Mouse (Mus musculus): ENCODE results near the gene Hscb. TPM values are rescaled to one million over a fixed set of nuclear protein-coding genes. Genes with fewer than 3 reads are reported as not detected.

The Hscb gene
- total and polyA plus RNA-seq, 2 experiments from 2014 or later = 23.6 to 42.1 TPM

DNA sequence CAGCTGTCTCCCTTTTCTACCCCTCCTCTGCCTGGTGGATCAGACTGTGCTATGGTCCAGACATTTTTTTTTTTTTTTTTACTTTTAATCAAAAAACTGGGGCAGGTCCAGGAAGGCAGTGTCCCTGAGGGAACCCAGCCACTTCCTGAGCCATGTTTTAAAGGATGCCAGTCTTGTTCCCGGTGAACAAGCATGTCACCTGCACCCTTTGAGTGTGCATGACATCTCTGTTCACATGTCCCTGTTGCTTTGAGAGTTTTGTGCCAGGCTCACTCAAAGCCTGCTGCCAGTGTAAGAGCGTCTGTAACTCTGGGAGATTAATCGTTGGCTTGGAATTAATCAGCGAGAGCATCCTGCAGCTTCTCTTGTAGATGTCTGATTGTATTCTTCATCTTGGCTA is 28.9 kb upstream of the Hscb start:
- H3K4me2 ChIP-seq (ENCODE audit: low read depth, low read length) = no peak overlapping the region
- peak overlapping the region; percentile 38; the same call in 1 of the 2 replicates for H3K27ac ChIP-seq (ENCODE audit: low read depth)
- 0 out of 2 replicates have a peak, but pooled peaks have one; percentile 47 for ATAC-seq (ENCODE audit: insufficient read depth, low read depth)
- peaks cover 10% of the 10 kb centered on the region for H3K36me3 ChIP-seq (replicated peaks; ENCODE audit: control insufficient read depth, insufficient read depth, low read length)
- 53% methylated on average over 4 of the region's 4 CpGs for WGBS
- H3K4me3 ChIP-seq (ENCODE audit: low read depth, low read length) = no peak overlapping the region
- no peaks in the 10 kb centered on the region for H3K9me3 ChIP-seq (replicated peaks; ENCODE audit: control insufficient read depth, low read length)
- no peaks in the 10 kb centered on the region for H3K27me3 ChIP-seq (ENCODE audit: control insufficient read depth, insufficient read depth, low read length)
- DNase-seq (ENCODE audit: low spot score) = no peak
- no peak overlapping the region for H3K9ac ChIP-seq (replicated peaks; ENCODE audit: low read depth, low read length)
- TF ChIP-seq CTCF (IDR thresholded peaks at IDR 0.05; ENCODE audit: low read depth) = no peak
- no peaks in the 10 kb centered on the region for H3K4me1 ChIP-seq (ENCODE audit: control insufficient read depth, insufficient read depth)

- H3K9ac ChIP-seq (replicated peaks; ENCODE audit: low read depth, low read length) = no peak overlapping the region
- no peaks in the 10 kb centered on the region; the same call in 1 of the 2 replicates for H3K36me3 ChIP-seq (replicated peaks; ENCODE audit: control insufficient read depth, insufficient read depth, low read length)
- H3K9me3 ChIP-seq (replicated peaks; ENCODE audit: control insufficient read depth, low read length) = no peaks in the 10 kb centered on the region
- ATAC-seq (ENCODE audit: insufficient read depth, low read depth) (no peak), DNase-seq (ENCODE audit: low spot score) (no peak)
- H3K4me2 ChIP-seq (ENCODE audit: low read depth, low read length) = no peak overlapping the region
- 72% methylated on average over 5 of the region's 5 CpGs for WGBS
- H3K27me3 ChIP-seq (ENCODE audit: control insufficient read depth, insufficient read depth, low read length) = no peaks in the 10 kb centered on the region
- H3K4me3 ChIP-seq (ENCODE audit: low read depth, low read length) = no peak overlapping the region
- peaks cover 15% of the 10 kb centered on the region for H3K4me1 ChIP-seq (ENCODE audit: control insufficient read depth, insufficient read depth)
- H3K27ac ChIP-seq (ENCODE audit: low read depth) = peak overlapping the region; percentile 84
- no peak for TF ChIP-seq CTCF (IDR thresholded peaks at IDR 0.05; ENCODE audit: low read depth)
- no peak for TF ChIP-seq EP300 (IDR thresholded peaks at IDR 0.05; ENCODE audit: low read depth)
These were observed 20.9 kb upstream of the Hscb start for GRCm38 (mm10) chr5:110860445-110860844.

DNA sequence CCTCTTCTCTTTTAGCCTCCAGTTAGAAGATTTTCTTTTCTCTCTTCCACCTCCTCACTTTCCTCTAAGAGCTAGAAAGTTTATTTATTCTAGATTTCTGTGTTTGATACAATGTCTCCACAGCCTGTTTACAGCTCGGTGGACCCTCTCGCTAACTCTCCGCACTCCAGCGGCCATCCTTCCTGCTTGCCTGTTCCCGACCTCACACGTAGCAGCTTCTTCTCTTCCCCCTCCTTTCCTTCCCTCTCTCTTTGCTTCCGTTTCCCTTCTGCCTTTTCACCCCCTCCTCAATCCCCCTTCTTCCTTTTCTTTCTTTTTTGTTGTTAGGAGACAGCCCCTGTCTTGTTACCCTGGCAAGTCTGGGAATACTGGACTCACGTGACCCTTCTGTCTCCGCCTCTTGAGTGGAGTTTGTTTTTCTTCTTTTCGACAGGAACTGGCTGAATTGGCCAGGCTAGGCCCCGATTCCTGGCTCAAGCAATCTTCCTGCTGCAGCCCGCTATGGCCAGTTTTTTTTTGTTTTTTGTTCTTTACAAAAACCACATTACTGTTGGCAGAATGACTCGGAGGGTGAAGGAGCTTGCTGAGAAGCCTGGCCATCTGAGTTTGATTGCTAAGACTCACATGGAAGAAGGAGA is 19.6 kb upstream of the Hscb start:
- TF ChIP-seq EP300 (IDR thresholded peaks at IDR 0.05; ENCODE audit: low read depth) = no peak
- TF ChIP-seq CTCF (IDR thresholded peaks at IDR 0.05; ENCODE audit: low read depth) = no peak
- H3K4me1 ChIP-seq (ENCODE audit: control insufficient read depth, insufficient read depth) = peaks cover 15% of the 10 kb centered on the region
- peak overlapping the region; percentile 20; the same call in 1 of the 2 replicates for H3K4me3 ChIP-seq (ENCODE audit: low read depth, low read length)
- H3K9ac ChIP-seq (replicated peaks; ENCODE audit: low read depth, low read length) = 0 out of 2 replicates have a peak overlapping the region, but pooled peaks have one; percentile 7
- H3K4me2 ChIP-seq (ENCODE audit: low read depth, low read length) = peak overlapping the region; percentile 38
- no peaks in the 10 kb centered on the region for H3K9me3 ChIP-seq (replicated peaks; ENCODE audit: control insufficient read depth, low read length)
- no peaks in the 10 kb centered on the region; the same call in 1 of the 2 replicates for H3K36me3 ChIP-seq (replicated peaks; ENCODE audit: control insufficient read depth, insufficient read depth, low read length)
- H3K27ac ChIP-seq (ENCODE audit: low read depth) = peak overlapping the region; percentile 84
- H3K27me3 ChIP-seq (ENCODE audit: control insufficient read depth, insufficient read depth, low read length) = no peaks in the 10 kb centered on the region
- ATAC-seq (ENCODE audit: insufficient read depth, low read depth) (peak; percentile 70), DNase-seq (ENCODE audit: low spot score) (peak; percentile 56)
- WGBS = 37% methylated on average over 13 of the region's 13 CpGs

DNA sequence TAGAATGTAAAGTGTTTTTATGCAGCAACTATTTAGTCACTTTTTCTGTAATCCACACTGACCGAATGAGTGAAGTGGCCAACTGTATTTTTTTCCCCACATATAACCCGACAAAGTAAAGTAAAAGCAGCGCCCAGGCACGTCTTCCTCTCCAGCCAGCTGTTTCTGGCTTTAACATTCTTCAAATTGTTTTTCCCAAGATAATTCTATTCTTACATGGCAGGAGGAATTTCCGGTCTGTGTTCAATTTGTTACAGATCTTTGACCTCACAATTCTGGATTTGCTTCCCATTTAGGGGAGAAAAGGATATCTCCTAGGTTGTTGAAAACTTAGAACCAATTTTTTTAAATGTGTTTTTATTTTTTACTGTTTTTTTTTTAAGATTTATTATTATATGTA is 17.5 kb upstream of the Hscb start:
- ATAC-seq (ENCODE audit: insufficient read depth, low read depth) (peak; percentile 39; the same call in 1 of the 2 replicates), DNase-seq (ENCODE audit: low spot score) (peak; percentile 68)
- peak overlapping the region; percentile 70 for H3K27ac ChIP-seq (ENCODE audit: low read depth)
- H3K9me3 ChIP-seq (replicated peaks; ENCODE audit: control insufficient read depth, low read length) = no peaks in the 10 kb centered on the region
- no peaks in the 10 kb centered on the region for H3K27me3 ChIP-seq (ENCODE audit: control insufficient read depth, insufficient read depth, low read length)
- H3K4me2 ChIP-seq (ENCODE audit: low read depth, low read length) = no peak overlapping the region
- peaks cover 4% of the 10 kb centered on the region; the same call in 1 of the 2 replicates for H3K36me3 ChIP-seq (replicated peaks; ENCODE audit: control insufficient read depth, insufficient read depth, low read length)
- no peak overlapping the region for H3K4me3 ChIP-seq (ENCODE audit: low read depth, low read length)
- 6% methylated on average over 5 of the region's 5 CpGs for WGBS
- TF ChIP-seq EP300 (IDR thresholded peaks at IDR 0.05; ENCODE audit: low read depth) (no peak), CTCF (IDR thresholded peaks at IDR 0.05; ENCODE audit: low read depth) (no peak)
- no peak overlapping the region for H3K9ac ChIP-seq (replicated peaks; ENCODE audit: low read depth, low read length)
- peaks cover 15% of the 10 kb centered on the region for H3K4me1 ChIP-seq (ENCODE audit: control insufficient read depth, insufficient read depth)

GRCm38 (mm10) chr5:110852990-110853389 is 13.4 kb upstream of the Hscb start:
- WGBS = 79% methylated on average over 1 of the region's 1 CpGs
- no peaks in the 10 kb centered on the region for H3K9me3 ChIP-seq (replicated peaks; ENCODE audit: control insufficient read depth, low read length)
- DNase-seq (ENCODE audit: low spot score) = no peak
- no peaks in the 10 kb centered on the region for H3K27me3 ChIP-seq (ENCODE audit: control insufficient read depth, insufficient read depth, low read length)
- ATAC-seq (ENCODE audit: insufficient read depth, low read depth) = no peak
- no peak overlapping the region for H3K9ac ChIP-seq (replicated peaks; ENCODE audit: low read depth, low read length)
- H3K4me1 ChIP-seq (ENCODE audit: control insufficient read depth, insufficient read depth) = peaks cover 10% of the 10 kb centered on the region
- no peak overlapping the region for H3K27ac ChIP-seq (ENCODE audit: low read depth)
- peaks cover 29% of the 10 kb centered on the region for H3K36me3 ChIP-seq (replicated peaks; ENCODE audit: control insufficient read depth, insufficient read depth, low read length)
- TF ChIP-seq EP300 (IDR thresholded peaks at IDR 0.05; ENCODE audit: low read depth) (no peak), CTCF (IDR thresholded peaks at IDR 0.05; ENCODE audit: low read depth) (no peak)
- no peak overlapping the region for H3K4me2 ChIP-seq (ENCODE audit: low read depth, low read length)
- no peak overlapping the region for H3K4me3 ChIP-seq (ENCODE audit: low read depth, low read length)
